Mouse (Mus musculus) kidney, adult 8-10 months (tissue): ENCODE results near the gene Cdh4.

Experiments used
- DNase-seq, 2 experiments: peaks; one replicate each; pipeline ENCODE4 v3.0.0; 2022

Cdh4 gene

DNA sequence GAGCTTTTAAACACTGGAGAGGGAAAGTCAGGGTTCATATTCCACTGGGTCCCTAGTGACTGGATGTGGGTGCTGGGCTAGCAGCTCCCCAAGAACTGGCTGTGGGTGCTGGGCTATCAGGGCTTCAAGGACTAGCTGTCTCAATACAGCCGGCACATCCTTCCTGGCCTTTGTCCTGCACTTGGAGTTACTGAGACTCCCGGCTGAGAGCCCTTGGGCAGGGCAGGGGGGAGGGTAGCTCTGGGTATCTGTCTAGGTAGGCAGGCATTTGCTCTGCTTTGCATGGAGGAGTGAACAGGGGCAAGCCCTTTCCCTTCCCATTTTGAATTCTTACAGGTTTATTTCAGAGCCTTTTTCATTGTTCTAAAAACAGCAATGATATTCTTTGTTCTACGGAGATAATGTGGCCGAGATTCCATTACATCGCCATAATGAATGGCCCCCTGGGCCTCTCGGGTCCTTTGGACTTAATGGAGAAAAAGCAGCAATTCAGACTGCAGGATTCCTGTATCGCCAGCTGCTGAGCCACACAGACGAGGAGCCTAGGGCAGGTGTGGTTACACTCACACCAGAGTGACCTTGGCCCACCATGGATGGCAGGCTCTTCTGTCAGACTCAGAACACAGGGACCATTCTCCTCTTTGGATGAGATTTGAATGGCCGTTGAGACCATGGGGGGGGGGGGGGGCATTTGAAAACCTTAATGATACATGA lies 97.5 kb downstream of the Cdh4 start:
- DNase-seq, result no peak

DNA sequence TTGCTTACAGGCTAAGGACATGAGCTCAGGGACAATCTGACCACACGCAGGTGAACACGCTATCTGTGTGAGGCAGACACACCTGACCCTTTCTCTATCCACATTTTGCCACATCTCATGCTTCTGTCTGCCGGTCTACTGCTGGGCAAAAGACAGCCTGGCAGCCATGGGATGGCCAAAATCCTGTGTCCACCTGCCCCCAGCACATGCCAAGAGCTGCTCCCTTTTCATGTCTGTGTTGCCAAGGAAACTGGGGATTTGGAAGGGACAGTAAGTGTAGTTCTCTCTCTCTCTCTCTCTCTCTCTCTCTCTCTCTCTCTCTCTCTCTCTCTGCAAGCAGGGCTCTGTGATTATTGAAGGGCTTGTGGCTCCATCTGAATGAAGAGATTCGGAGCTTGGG lies 98.9 kb downstream of the Cdh4 start:
- no peak for DNase-seq

DNA sequence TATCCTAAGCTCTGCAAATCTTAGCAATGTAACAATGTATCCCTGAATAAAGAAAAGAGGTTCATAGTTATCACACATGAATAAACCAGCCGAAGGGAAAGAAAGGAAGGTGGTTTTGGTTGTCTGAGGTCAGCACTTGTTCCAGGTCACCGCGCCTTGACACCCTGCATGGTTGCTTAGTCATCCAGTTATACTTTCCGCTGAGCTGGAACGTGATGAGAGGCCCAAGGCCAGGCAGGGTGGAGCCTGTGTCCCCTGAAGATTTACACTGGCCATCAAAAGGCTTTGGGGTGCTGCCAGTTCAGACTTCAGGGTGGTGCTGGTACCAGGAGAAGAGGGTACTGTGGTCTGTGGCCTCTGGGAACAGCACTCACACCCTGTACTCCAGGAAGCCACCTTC lies 105.4 kb downstream of the Cdh4 start:
- DNase-seq, result peak; percentile 55 to 78

DNA sequence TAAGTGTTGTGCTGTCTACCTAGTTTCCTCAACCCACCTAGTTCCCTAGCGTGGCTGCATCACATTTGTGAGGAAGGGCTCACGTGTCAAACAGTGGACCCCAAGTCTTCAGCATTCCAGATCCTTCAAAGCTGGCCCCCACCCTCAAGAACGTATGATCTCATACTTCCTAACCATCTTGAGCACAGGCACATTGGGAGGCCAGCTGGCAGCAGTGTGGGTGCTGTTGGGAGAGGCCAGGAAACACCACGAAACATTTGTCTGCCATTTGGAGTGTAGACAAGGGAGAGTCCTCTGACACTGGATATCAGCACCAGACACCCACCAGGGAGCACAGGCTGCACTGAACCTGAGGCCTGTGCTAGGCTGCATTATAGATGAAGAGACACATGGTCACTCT lies 113.7 kb downstream of the Cdh4 start:
- no peak for DNase-seq

DNA sequence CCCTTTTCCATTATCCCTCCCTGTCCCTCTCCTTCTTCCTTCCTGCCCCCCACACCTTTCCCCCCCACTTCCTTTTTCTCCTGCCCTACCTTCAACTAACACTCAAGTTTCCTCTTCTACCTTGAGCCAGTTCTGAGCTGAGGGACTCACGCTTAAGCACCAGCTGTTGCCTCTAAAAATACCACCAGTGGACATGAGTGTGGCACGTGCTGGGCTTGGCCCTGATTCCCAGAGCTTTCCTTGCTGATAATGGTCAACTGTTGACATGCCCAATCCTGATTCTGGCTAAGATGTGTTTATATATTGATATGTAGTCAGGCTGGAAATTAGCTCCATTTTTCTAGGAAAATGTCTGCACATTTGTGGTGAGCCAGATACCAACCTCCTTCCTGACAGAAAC lies 120.1 kb downstream of the Cdh4 start:
- DNase-seq, result no peak

DNA sequence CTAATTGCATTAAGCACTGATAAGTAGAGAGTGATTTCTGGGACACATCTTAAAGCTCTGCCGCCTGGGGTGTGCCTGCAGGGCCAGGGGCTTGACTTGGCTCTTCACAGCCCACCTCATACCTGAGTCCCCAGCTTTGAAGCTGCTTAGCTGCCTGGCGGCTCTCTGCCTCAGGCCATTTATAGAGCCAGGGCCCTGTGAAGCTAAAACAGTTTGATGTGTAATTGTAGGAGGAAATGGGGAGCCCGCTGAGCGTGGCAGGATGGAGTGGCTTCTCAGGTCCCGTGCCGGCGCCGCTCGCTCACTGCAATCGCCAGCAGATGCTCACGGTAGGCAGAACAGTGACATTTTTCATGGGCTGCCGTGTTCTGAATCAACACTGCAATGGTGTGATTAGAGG lies 123.4 kb downstream of the Cdh4 start:
- DNase-seq, result no peak

DNA sequence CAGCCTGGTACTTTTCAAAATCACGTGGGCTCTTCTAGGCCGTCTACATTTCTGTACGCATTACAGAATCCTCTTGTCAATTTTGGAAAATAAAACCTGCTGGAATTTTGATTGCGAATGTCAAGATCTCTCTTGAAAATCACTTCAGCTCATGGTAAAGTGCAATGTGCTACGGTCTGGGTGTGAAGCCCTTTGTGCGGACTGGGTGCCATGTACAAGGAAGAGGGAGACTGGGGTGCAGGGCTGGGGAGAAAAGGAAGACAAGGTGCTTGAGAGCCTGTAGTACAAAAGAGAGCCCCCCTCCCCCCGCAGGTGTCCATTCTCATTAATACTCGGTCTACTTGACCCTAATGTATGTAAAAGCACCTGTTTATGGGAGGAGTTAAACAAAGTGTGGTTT lies 125.7 kb downstream of the Cdh4 start:
- no peak for DNase-seq

DNA sequence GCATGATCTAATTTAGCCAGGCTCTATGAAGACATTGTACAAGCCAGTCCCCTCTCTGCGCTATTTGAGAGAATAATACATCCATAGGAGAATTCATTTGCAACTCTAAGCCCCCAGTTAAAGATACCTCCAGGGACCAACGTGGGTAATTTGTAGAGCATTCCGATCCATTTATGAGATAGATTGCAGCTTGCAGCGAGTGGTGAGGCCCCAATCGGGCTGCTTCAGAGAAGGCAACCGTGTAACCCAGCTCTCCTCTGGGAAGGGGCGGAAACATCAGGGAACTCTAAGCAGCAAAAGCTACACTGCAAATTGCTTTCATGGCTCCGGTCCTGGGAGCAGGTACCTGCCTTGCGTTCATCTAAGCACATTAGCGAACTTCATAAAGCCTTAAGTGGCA lies 126.9 kb downstream of the Cdh4 start:
- no peak for DNase-seq

DNA sequence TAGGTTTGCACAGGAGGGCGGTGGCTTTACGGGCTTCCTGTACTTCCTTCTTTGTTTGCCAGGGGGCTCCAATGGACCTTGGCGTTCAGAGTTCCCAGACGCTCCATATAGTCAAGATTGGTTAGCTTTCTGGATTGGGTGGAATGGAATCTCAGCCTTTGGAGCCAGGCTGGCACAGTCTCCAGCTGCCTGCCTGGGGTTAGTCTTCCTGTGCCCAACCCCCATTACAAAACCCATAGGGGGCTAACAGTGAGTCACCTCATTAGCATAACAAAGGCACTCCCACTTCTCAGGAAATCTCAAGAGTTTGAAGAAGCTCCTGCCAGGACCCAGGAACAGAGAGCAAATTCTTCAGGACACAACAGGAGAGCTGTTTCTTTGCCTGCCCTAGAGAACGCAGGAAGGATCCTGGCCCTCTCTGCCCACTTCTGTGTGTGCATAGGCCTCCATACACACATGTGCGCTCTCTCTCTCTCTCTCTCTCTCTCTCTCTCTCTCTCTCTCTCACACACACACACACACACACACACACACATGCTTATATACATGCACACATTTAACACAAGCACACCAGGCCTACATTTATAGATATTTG lies 129.0 kb downstream of the Cdh4 start:
- no peak for DNase-seq

DNA sequence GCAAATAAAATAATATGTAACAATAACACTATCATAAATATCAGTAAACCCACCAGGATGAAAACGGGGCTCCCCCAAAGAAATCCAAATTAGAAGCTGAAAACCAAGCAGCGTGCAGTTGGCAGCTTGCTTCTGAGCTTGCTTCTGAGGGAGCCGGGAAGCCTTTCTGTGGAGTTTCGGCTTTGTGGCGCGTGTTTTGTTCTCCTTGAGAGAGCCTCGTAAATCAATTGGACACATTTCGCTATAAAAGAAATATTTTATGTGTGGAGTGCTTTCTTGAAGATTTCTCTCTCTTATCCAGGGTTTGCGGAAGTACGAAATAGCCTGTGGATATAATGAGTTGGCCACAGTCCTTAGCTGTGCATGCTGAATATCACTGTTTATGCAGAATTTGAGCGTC lies 131.1 kb downstream of the Cdh4 start:
- no peak for DNase-seq

DNA sequence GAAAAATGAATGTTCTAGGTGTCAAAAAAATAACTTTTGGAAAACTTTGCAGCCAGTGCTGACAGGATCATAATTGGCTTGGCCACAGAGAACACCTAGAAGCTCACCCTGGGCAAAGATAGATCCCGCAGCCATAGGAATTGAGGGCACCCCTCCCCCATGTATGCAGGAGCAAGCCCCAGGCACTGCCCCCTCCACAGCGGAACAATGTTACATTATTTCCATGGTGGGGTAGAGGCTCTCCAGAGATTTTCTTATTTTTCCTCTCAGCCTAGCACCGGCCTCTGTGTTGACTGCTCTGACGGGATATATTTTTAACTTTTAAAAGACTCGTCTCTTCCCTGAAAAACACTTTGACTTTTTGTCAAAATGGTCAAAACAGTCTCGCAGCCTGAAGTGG lies 131.6 kb downstream of the Cdh4 start:
- no peak for DNase-seq

DNA sequence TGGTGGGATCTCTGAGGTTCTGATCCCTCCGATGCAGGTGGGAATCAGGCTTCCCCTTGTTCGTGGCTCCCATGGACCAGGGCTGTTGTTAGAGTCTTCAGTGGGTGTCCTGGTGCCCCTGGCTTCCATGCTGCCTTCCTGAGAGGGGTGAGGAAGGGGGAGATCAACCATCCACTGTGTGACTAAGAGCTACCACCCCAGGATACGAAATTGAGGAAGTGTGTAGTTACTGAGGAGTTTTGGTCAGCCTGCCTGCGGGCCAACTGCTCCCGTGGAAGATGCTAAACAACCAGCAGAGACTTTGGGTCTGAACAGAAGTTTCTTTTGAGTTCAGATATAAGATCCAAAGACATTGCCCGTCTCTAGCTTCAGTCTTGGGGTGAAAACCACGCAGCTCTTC lies 133.4 kb downstream of the Cdh4 start:
- no peak for DNase-seq

DNA sequence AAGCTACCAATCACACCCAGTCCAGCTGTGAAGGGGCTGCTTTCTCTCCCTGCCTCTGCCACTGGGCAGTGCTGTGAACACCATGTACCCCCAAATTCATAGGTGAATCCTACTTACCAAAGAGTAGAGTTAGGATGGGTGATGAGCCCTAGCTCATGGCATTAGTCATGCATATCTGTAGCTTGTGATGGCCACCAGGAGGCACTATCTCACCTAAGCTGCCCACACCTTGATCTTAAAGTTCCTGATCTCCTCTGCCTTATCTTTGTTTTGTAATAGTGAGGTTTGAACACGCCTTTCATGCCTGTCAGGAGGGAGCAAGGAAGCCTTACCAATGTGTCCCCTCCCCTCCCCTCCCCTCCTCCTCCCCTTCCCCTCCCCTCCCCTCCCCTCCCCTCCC lies 134.0 kb downstream of the Cdh4 start:
- no peak for DNase-seq

DNA sequence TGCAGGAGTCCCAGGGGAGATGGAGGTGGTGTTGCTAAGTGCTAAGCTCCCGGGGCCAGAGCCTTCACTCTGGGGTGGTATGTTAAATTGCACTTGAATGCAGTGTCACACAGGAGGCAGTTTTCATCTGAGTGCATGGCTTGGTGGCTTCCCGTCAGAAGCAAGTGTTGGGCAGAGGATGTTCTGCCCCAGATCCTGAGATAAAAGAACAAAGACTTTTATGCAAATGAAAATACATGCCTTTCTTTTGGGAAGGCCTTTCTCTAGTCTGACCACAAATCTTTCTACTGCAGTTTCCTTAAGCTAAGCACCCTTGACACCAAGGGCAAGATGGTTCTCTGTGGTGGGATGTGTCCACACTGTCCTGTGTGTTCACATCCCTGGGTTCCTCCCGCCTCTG lies 136.1 kb downstream of the Cdh4 start:
- no peak for DNase-seq

DNA sequence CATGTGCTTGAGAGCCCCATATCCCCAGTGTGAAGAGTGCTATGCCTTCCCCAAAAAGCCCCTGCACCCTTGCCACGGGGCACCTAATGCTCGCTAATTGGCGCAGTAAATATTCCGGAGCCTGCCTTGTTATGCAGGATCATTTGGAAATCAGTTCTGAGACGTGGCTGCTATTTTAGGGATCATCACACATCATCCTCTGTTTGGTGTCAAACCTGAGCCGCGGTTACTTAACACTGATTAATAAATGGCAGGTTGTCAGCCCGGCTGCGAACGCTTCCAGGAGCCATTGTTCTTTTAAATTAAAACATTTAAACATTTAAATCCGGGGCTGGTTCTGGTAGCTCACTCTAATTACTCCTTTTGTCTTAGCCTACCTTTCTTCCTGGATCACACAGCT lies 136.6 kb downstream of the Cdh4 start:
- DNase-seq, result no peak

DNA sequence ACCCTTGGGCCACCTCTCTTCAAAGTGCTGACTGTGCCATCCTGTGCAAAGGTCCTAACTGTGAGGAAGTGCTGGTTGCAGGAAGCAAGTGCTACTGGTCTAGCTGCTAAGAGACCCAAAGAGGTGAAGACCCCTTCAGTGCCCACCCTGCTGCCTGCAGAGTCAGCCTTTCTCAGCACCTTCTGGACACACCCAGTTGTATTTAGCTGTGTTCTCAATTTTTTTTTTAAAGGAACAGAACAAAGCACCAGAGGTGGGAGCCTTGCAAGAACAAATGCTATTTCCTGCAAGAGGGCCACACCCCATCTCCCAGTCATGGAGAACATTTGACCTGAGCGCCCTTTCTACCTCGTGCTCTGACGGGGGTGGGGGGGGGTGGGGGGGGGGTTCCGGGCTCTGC lies 138.2 kb downstream of the Cdh4 start:
- DNase-seq, result no peak

DNA sequence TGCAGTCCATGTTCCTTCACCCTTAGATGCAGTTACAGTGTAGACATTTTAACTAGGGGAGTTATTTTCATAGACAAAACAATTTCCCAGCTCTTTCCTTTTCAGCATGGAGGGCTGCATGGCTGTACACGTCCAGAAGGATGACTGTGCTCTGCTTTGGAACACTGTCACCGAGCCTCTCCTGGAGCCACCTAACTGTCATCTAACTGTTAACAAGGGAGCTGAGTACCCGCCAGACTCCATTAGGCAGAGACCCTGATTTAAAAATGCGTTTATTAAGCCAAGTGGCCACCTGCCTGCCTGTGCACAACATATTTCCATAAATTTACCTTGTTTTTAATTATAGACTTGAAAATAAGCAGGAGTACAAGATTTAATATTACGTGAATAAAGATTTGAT lies 138.8 kb downstream of the Cdh4 start:
- DNase-seq, result no peak

DNA sequence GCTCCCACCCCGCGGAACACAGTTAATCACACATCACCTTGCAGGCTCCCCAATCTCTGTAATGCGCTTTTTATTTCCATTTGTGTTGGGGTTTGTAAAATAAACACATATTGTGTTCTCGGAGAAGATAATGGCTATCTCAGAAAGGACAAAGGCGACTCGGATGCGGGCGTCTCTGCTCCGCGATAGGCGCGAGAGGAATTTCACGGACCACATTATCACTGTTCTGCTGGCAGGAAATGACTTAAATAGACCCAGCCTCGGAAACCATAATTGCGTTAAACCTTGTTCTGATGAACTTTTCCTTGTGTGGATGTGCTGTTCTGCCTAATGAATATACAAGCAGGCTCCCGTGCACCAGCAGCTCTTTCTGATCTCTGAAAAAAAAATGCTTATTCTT lies 140.7 kb downstream of the Cdh4 start:
- DNase-seq, result no peak

DNA sequence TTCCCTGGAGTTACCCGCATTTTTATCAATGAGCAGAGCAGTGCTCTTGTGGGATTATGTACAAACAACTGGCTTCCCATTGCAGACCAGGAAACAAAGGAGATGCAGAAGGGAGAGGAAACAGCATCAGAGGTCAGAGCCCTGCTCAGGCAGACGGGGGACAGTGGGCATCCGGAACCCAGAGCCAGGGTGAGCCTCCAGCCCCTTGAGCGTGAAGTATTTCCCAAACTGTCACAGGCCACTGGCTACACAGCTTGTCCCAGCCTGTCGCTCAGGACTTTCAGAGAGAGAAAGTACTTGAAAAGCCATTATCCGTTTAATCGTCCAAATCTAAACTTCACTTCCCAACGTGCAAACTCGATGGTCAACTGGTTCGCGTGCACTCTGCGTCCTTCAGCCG lies 142.4 kb downstream of the Cdh4 start:
- DNase-seq, result no peak

DNA sequence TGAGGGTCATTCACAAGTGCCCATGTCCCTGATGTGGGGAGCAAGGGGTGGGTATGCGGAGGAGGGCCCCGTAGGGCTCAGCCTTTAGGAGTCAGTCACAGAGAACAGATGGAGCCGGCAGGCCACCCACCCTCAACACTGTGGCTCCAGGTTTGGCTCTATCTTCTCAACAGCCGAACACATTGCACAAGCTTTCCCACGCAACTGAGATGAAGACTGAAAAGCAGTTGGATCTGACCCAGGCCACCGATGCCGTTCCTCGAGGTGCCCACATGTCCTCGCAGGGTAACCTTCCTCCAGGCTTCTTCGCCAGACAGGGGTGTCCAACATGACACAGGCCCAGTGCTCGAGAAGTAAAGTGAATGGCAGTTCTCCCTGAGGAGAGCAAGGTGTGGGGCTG lies 144.2 kb downstream of the Cdh4 start:
- no peak for DNase-seq

DNA sequence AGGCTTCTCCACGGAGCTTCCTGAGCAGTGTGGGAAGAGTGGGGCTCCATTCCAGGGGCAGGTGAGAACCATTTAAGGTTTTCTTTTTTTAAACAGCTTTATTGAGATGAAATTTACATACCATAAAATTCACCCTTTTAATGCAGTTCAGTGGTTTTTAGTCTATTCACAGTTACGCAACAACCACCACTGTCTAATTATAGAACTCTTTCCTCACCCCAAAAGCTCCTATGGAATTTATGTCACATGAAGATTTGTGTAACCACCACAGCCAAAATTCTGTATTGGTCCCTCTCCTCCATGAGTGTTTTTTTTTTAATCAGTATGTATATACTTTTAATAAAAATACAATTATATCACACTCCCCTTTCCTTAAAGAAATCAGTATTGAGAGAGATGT lies 144.8 kb downstream of the Cdh4 start:
- no peak for DNase-seq

DNA sequence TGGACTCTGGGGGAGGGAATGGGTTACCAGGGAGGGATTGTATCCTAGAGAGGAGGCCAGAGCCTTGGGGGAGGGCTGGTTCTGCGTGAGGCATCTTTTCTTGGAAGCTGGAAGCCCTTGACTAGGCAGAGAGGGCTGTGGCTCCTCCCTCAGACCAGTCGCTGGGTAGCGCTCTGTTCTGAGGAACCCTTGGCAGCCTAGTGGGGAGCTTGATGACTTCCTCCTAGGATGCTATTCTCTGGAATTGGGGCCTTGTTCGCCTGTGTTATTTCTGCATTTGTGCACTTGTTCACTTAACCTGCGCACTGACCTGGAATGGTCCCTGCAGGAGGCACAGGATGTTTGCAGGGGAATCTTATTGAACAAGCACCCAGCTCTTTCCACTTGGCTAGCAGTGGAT lies 149.4 kb downstream of the Cdh4 start:
- DNase-seq, result no peak

DNA sequence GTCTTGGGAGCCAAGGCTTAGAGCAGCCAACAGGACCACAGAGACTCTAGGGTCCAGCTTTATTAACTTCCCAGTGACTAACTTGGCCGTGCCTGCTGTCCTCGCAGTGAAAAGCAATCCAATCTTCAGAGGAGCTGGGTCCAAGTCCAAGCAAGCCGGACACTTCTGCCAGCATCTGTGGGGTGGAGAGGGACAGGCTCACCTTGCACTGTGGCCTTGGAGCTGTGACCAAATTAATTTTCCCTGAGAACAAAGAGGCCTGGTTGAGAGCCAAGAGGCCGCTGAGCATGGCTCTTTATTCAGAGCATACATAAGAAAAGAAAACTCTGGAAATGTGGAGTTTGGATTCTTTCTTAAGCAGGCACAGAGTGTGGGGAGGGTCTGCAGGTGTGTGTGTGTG lies 152.8 kb downstream of the Cdh4 start:
- DNase-seq, result peak in 1 of 2 experiments; percentile 3

DNA sequence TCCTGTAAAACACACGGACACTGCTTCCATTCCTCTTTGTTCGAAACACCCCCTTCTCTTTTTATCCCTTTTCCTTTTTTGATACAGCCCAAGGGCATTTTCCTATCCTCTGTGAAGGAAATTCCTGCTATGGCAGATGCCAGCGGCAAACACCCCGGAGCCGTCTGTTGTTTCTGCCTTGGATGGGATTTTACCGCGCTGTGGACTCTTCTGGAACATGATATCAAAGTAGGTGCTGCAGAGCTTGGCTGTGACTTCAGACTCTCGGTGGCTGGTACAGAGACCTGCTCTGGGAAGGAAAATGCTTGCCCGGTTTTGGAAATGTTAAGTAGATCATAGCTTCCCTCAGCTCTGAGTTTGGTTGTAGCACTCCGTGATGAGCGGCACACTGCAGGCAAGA lies 156.7 kb downstream of the Cdh4 start:
- DNase-seq, result no peak

DNA sequence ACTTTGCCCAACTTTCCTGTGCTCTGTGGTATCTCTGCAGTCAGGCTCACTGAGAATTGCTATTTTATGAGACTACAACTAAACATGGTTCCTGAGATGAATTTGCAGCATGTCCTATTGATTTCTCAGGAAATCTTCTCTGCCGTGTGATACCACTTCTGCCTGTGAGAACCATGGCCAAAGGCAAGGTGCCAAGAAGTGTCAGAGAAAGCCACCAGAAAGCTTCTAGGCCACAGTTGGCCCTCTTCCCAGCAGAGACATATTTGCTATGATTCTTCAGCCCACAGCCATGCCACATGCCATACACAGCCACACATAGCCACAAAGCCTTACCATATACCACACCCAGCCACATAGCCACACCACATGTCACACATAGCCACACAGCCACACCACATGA lies 157.7 kb downstream of the Cdh4 start:
- DNase-seq, result no peak
